Mouse (Mus musculus) forebrain, embryonic 15.5 days (tissue): ENCODE measurements around the gene Ormdl3. TPM values are rescaled to one million over a fixed set of nuclear protein-coding genes. Genes with fewer than 3 reads are reported as not detected.

Experiments
- ATAC-seq: fragments of 200-750 bp; cut with Nextera tagmentation; replicated peaks from 2 replicates; pipeline ENCODE4 v1.8.0; 2017; ENCODE audit warnings: mild to moderate bottlenecking, moderate TSS enrichment, moderate library complexity
- H3K27ac ChIP-seq: fragments of 300-500 bp; sonication (generic); replicated peaks from 2 replicates; pipeline ENCODE4 v1.5.1; 2015; ENCODE audit warnings: mild to moderate bottlenecking, inconsistent platforms
- H3K27me3 ChIP-seq: fragments of 300-500 bp; sonication (generic); 2 replicates; pipeline ENCODE4 v1.6.1; 2015; ENCODE audit warnings: inconsistent platforms
- H3K36me3 ChIP-seq: fragments of 300-500 bp; sonication (generic); 2 replicates; pipeline ENCODE4 v1.6.1; 2015; ENCODE audit warnings: mild to moderate bottlenecking, inconsistent platforms
- H3K4me1 ChIP-seq: fragments of 300-500 bp; sonication (generic); 2 replicates; pipeline ENCODE4 v1.6.1; 2015; ENCODE audit warnings: inconsistent platforms
- H3K4me2 ChIP-seq: fragments of 300-500 bp; sonication (generic); replicated peaks from 2 replicates; pipeline ENCODE4 v1.6.1; 2015; ENCODE audit warnings: mild to moderate bottlenecking, inconsistent platforms
- H3K4me3 ChIP-seq: fragments of 300-500 bp; sonication (generic); 2 replicates; pipeline ENCODE4 v1.5.1; 2015; ENCODE audit warnings: mild to moderate bottlenecking, inconsistent platforms
- H3K9ac ChIP-seq: fragments of 300-500 bp; sonication (generic); replicated peaks from 2 replicates; pipeline ENCODE4 v1.6.1; 2015; ENCODE audit warnings: mild to moderate bottlenecking, inconsistent platforms
- H3K9me3 ChIP-seq: fragments of 300-500 bp; sonication (generic); 2 replicates; pipeline ENCODE4 v1.6.1; 2016; ENCODE audit warnings: inconsistent platforms
- WGBS: fragments of 180-500 bp; shearing (Covaris S2); methylation state at CpG from one replicate; pipeline ENCODE4 v1.1.7; 2015; ENCODE audit warnings: mixed read lengths; 5-methylcytosine and 5-hydroxymethylcytosine counted together
- polyA plus RNA-seq: library from polyadenylated mRNA; unstranded; fragments of >200 nt; fragmentation: Nextera tagmentation; extraction: Ambion mirVana; gene quantifications from 2 replicates; pipeline ENCODE4 v1.2.1, GENCODE M21; 2015

The Ormdl3 gene
- polyA plus RNA-seq, 1 experiment from 2014 or later = 115 TPM

- peak within 1 kb of the TSS; percentile 84 for H3K4me2 ChIP-seq
- no peaks in the 10 kb centered on the region for H3K9me3 ChIP-seq
- no peaks in the 10 kb centered on the region for H3K36me3 ChIP-seq
- no peak for ATAC-seq
- H3K27me3 ChIP-seq = peaks cover 79% of the 10 kb centered on the region
- WGBS = 1% methylated on average over 58 of the region's 58 CpGs
- H3K27ac ChIP-seq = no peak within 1 kb of the TSS
- H3K9ac ChIP-seq = peak within 1 kb of the TSS; percentile 37
- H3K4me1 ChIP-seq = peaks cover 13% of the 10 kb centered on the region
- H3K4me3 ChIP-seq = peak within 1 kb of the TSS; percentile 42
Measured at GRCm38 (mm10) chr11:98545711-98546231, 41.4 kb downstream of the Ormdl3 start, which contains the start of gene Ikzf3. Gene Ikzf3, minus strand, starts transcription at chr11:98546031.

GRCm38 (mm10) chr11:98544890-98545677, 42.1 kb downstream of the Ormdl3 start:
- Histone ChIP-seq H3K4me3 (peak overlapping the region; percentile 42), H3K36me3 (no peaks in the 10 kb centered on the region), H3K9me3 (no peaks in the 10 kb centered on the region), H3K4me2 (peak overlapping the region; percentile 84), H3K9ac (peak overlapping the region; percentile 37), H3K27me3 (peaks cover 74% of the 10 kb centered on the region), H3K27ac (no peak overlapping the region), H3K4me1 (peaks cover 9% of the 10 kb centered on the region)
- ATAC-seq = no peak
- WGBS = 3% methylated on average over 16 of the region's 16 CpGs

GRCm38 (mm10) chr11:98543414-98543813, 43.8 kb downstream of the Ormdl3 start:
- no peaks in the 10 kb centered on the region for H3K9me3 ChIP-seq
- peaks cover 59% of the 10 kb centered on the region for H3K27me3 ChIP-seq
- no peak overlapping the region for H3K27ac ChIP-seq
- no peak overlapping the region for H3K9ac ChIP-seq
- WGBS = 92% methylated on average over 1 of the region's 1 CpGs
- no peak overlapping the region for H3K4me2 ChIP-seq
- no peaks in the 10 kb centered on the region for H3K36me3 ChIP-seq
- H3K4me3 ChIP-seq = no peak overlapping the region
- H3K4me1 ChIP-seq = peaks cover 9% of the 10 kb centered on the region
- no peak for ATAC-seq

GRCm38 (mm10) chr11:98542553-98542952, 44.6 kb downstream of the Ormdl3 start:
- no peak overlapping the region for H3K9ac ChIP-seq
- no peak for ATAC-seq
- H3K36me3 ChIP-seq = no peaks in the 10 kb centered on the region
- WGBS = 79% methylated on average over 8 of the region's 8 CpGs
- no peak overlapping the region for H3K4me2 ChIP-seq
- H3K9me3 ChIP-seq = no peaks in the 10 kb centered on the region
- peaks cover 50% of the 10 kb centered on the region for H3K27me3 ChIP-seq
- no peak overlapping the region for H3K27ac ChIP-seq
- H3K4me1 ChIP-seq = peaks cover 9% of the 10 kb centered on the region
- H3K4me3 ChIP-seq = no peak overlapping the region

- Histone ChIP-seq H3K27ac (no peak overlapping the region), H3K36me3 (no peaks in the 10 kb centered on the region), H3K4me1 (peaks cover 2% of the 10 kb centered on the region), H3K27me3 (peaks cover 28% of the 10 kb centered on the region), H3K4me2 (no peak overlapping the region), H3K9me3 (no peaks in the 10 kb centered on the region), H3K9ac (no peak overlapping the region), H3K4me3 (no peak overlapping the region)
- no peak for ATAC-seq
- WGBS = 78% methylated on average over 5 of the region's 5 CpGs
Measured at GRCm38 (mm10) chr11:98540319-98540718, 46.8 kb downstream of the Ormdl3 start.

GRCm38 (mm10) chr11:98537480-98538034, 49.6 kb downstream of the Ormdl3 start:
- Histone ChIP-seq H3K9ac (no peak overlapping the region), H3K27me3 (peaks cover 7% of the 10 kb centered on the region; the same call in 1 of the 2 replicates), H3K9me3 (no peaks in the 10 kb centered on the region), H3K4me2 (no peak overlapping the region), H3K27ac (no peak overlapping the region), H3K4me3 (no peak overlapping the region), H3K4me1 (no peaks in the 10 kb centered on the region), H3K36me3 (no peaks in the 10 kb centered on the region)
- ATAC-seq = no peak

Other genes starting within 250 kb of the Ormdl3 start
- 49.6 and 60.4 TPM in 2 replicates for gene Ppp1r1b, start 239.0 kb downstream of the Ormdl3 start, polyA plus RNA-seq
- 53.2 and 56.5 TPM in 2 replicates for gene Stard3, start 229.0 kb downstream of the Ormdl3 start, polyA plus RNA-seq
- 0.18 and 0.20 TPM in 2 replicates for gene Tcap, start 203.6 kb downstream of the Ormdl3 start, polyA plus RNA-seq
- gene Pnmt, start 200.9 kb downstream of the Ormdl3 start, polyA plus RNA-seq = 0.42 and 0.70 TPM in 2 replicates
- 6.5 and 7.7 TPM in 2 replicates for gene Pgap3, start 186.9 kb downstream of the Ormdl3 start, polyA plus RNA-seq
- gene Erbb2, start 174.9 kb downstream of the Ormdl3 start, polyA plus RNA-seq = 6.1 and 6.2 TPM in 2 replicates
- gene Mien1, start 148.4 kb downstream of the Ormdl3 start, polyA plus RNA-seq = 259 and 263 TPM in 2 replicates
- 0.42 and 0.61 TPM in 2 replicates for gene Grb7, start 141.0 kb downstream of the Ormdl3 start, polyA plus RNA-seq
- 0.10 TPM in 1 of 2 replicates, not detected in the other for gene Ikzf3, start 41.3 kb downstream of the Ormdl3 start, polyA plus RNA-seq
- 0.10 TPM in 1 of 2 replicates, not detected in the other for gene Zpbp2, start 36.3 kb downstream of the Ormdl3 start, polyA plus RNA-seq
- gene Lrrc3c, start 10.9 kb upstream of the Ormdl3 start, polyA plus RNA-seq = not detected in 2 replicates
- 0.52 and 0.83 TPM in 2 replicates for gene Gm12355, start 38.3 kb upstream of the Ormdl3 start, polyA plus RNA-seq
- not detected in 2 replicates for gene Gsdma3, start 39.0 kb upstream of the Ormdl3 start, polyA plus RNA-seq
- not detected in 2 replicates for gene Gsdma2, start 59.4 kb upstream of the Ormdl3 start, polyA plus RNA-seq
- not detected in 2 replicates for gene Gsdma, start 77.0 kb upstream of the Ormdl3 start, polyA plus RNA-seq
- gene Psmd3, start 95.2 kb upstream of the Ormdl3 start, polyA plus RNA-seq = 209 and 213 TPM in 2 replicates
- not detected in 2 replicates for gene Csf3, start 113.9 kb upstream of the Ormdl3 start, polyA plus RNA-seq
- 85.1 and 93.6 TPM in 2 replicates for gene Med24, start 142.1 kb upstream of the Ormdl3 start, polyA plus RNA-seq
- 164 and 166 TPM in 2 replicates for gene Thra, start 153.3 kb upstream of the Ormdl3 start, polyA plus RNA-seq
- 3.6 TPM in 2 replicates for gene Nr1d1, start 188.0 kb upstream of the Ormdl3 start, polyA plus RNA-seq
- gene Msl1, start 208.1 kb upstream of the Ormdl3 start, polyA plus RNA-seq = 30.2 and 31.7 TPM in 2 replicates
- 53.5 and 53.9 TPM in 2 replicates for gene Casc3, start 217.5 kb upstream of the Ormdl3 start, polyA plus RNA-seq
- gene Rapgefl1, start 249.4 kb upstream of the Ormdl3 start, polyA plus RNA-seq = 4.2 and 5.8 TPM in 2 replicates